8 mouse cellular contexts compared by ENCODE assay signal in genomic region chr1:86531547-86532321, GRCm38 (mm10). TPM values are rescaled to one million over a fixed set of nuclear protein-coding genes. Genes with fewer than 3 reads are reported as not detected.
DNase-seq lines count a peak whose midpoint lies in the region; ATAC-seq lines count a peak whose summit lies in the region.

No protein-coding gene starts in this region.

- H3K4me1 ChIP-seq in heart, embryonic 15.5 days (replicated peaks) = peaks cover 34% of the 10 kb centered on the region
- H3K4me1 ChIP-seq in hindbrain, embryonic 11.5 days (replicated peaks; ENCODE audit: control insufficient read depth, insufficient read depth, low read length) = peaks cover 6% of the 10 kb centered on the region
- peaks cover 30% of the 10 kb centered on the region for H3K4me1 ChIP-seq in limb, embryonic 15.5 days

- H3K27ac ChIP-seq in heart, embryonic 15.5 days = peak overlapping the region; percentile 53
- H3K27ac ChIP-seq in hindbrain, embryonic 11.5 days (ENCODE audit: low read depth, low read length) = peak overlapping the region; percentile 58
- H3K27ac ChIP-seq in limb, embryonic 15.5 days = peak overlapping the region; percentile 39

- DNase-seq in heart, postnatal 10 days = no peak
- peak; percentile 15 for DNase-seq in Muller cell, postnatal 12 days (ENCODE audit: inconsistent ontology term)
- peak; percentile 69 for DNase-seq in hindbrain, embryonic 11.5 days (ENCODE audit: low spot score)
- peak; percentile 81 for DNase-seq in retina, postnatal 1 day
- no peak for DNase-seq in gastrocnemius, postnatal 10 days
- no peak for DNase-seq in adrenal gland, postnatal 36 days

- H3K9ac ChIP-seq in heart, embryonic 15.5 days = peak overlapping the region; percentile 2; the same call in 1 of the 2 replicates
- H3K9ac ChIP-seq in hindbrain, embryonic 11.5 days (ENCODE audit: low read depth, low read length) = peak overlapping the region; percentile 37; the same call in 1 of the 2 replicates
- H3K9ac ChIP-seq in limb, embryonic 15.5 days = no peak overlapping the region

- H3K27me3 ChIP-seq in heart, embryonic 15.5 days = no peaks in the 10 kb centered on the region
- H3K27me3 ChIP-seq in hindbrain, embryonic 11.5 days (ENCODE audit: control insufficient read depth, insufficient read depth, low read length) = no peaks in the 10 kb centered on the region
- no peaks in the 10 kb centered on the region for H3K27me3 ChIP-seq in limb, embryonic 15.5 days

- no peak for ATAC-seq in heart, embryonic 15.5 days (replicated peaks; ENCODE audit: insufficient number of reproducible peaks, insufficient read depth, low FRiP score, low read depth)
- ATAC-seq in hindbrain, embryonic 11.5 days (ENCODE audit: low FRiP score) = peak; percentile 60
- ATAC-seq in limb, embryonic 15.5 days (ENCODE audit: insufficient number of reproducible peaks, low FRiP score, low TSS enrichment, low read depth) = no peak; the same call in 1 of the 2 replicates

- H3K4me3 ChIP-seq in heart, embryonic 15.5 days = no peak overlapping the region
- H3K4me3 ChIP-seq in hindbrain, embryonic 11.5 days (ENCODE audit: low read depth, low read length) = 0 out of 2 replicates have a peak overlapping the region, but pooled peaks have one; percentile 8
- no peak overlapping the region for H3K4me3 ChIP-seq in limb, embryonic 15.5 days

- 11% methylated on average over 13 of the region's 13 CpGs for WGBS in heart, embryonic 15.5 days
- 7% methylated on average over 13 of the region's 13 CpGs for WGBS in hindbrain, embryonic 11.5 days
- 6% methylated on average over 13 of the region's 13 CpGs for WGBS in limb, embryonic 15.5 days

- no peaks in the 10 kb centered on the region for H3K9me3 ChIP-seq in heart, embryonic 15.5 days (replicated peaks)
- H3K9me3 ChIP-seq in hindbrain, embryonic 11.5 days (ENCODE audit: control insufficient read depth, low read length) = no peaks in the 10 kb centered on the region
- H3K9me3 ChIP-seq in limb, embryonic 15.5 days = no peaks in the 10 kb centered on the region

- H3K36me3 ChIP-seq in heart, embryonic 15.5 days = peaks cover 20% of the 10 kb centered on the region
- peaks cover 12% of the 10 kb centered on the region for H3K36me3 ChIP-seq in hindbrain, embryonic 11.5 days (ENCODE audit: control insufficient read depth, insufficient read depth, low read length)
- peaks cover 21% of the 10 kb centered on the region for H3K36me3 ChIP-seq in limb, embryonic 15.5 days

- H3K4me2 ChIP-seq in heart, embryonic 15.5 days = peak overlapping the region; percentile 32
- peak overlapping the region; percentile 17; the same call in 1 of the 2 replicates for H3K4me2 ChIP-seq in hindbrain, embryonic 11.5 days (replicated peaks; ENCODE audit: low read depth, low read length)
- 0 out of 2 replicates have a peak overlapping the region, but pooled peaks have one; percentile 15 for H3K4me2 ChIP-seq in limb, embryonic 15.5 days

- intact Hi-C loops in heart, postnatal 10 days (cut with DNase I) = loop anchor here (1.0 to 5.0 kb wide), 3 partner anchors 30 to 169 kb away; no protein-coding TSS in a partner anchor

RNA-seq across cellular contexts. Expression of gene Ptma, which starts 5.2 kb away (rescaled TPM):
- polyA plus RNA-seq in heart, embryonic 15.5 days (2015; fragmentation: Nextera tagmentation; extraction: Ambion mirVana) = 791 and 881 TPM in 2 replicates
- 100 to 1,000 TPM; 535 to 599 TPM for total RNA-seq in heart, postnatal 10 days (2021)
- polyA plus RNA-seq in hindbrain, embryonic 11.5 days (2014; fragmentation: Nextera tagmentation; extraction: Ambion mirVana) = 3,351 and 3,402 TPM in 2 replicates
- 1,783 and 2,088 TPM in 2 replicates for polyA plus RNA-seq in limb, embryonic 15.5 days (2015; fragmentation: Nextera tagmentation; extraction: Ambion mirVana)
- total RNA-seq in gastrocnemius, postnatal 10 days (2021) = 100 to 1,000 TPM; 358 to 428 TPM
- total RNA-seq in adrenal gland, postnatal 36 days (2021) = 100 to 1,000 TPM; 546 to 552 TPM

RNA-seq across cellular contexts. Expression of gene Pde6d, which starts 50.7 kb away (rescaled TPM):
- polyA plus RNA-seq in heart, embryonic 15.5 days (2015; fragmentation: Nextera tagmentation; extraction: Ambion mirVana) = 61.6 and 73.0 TPM in 2 replicates
- total RNA-seq in heart, postnatal 10 days (2021) = 10 to 100 TPM; 37.9 to 40.9 TPM
- polyA plus RNA-seq in hindbrain, embryonic 11.5 days (2014; fragmentation: Nextera tagmentation; extraction: Ambion mirVana) = 91.9 and 96.0 TPM in 2 replicates
- 65.5 and 66.5 TPM in 2 replicates for polyA plus RNA-seq in limb, embryonic 15.5 days (2015; fragmentation: Nextera tagmentation; extraction: Ambion mirVana)
- 10 to 100 TPM; 32.5 to 40.2 TPM for total RNA-seq in gastrocnemius, postnatal 10 days (2021)
- 10 to 100 TPM; 31.2 to 35.7 TPM for total RNA-seq in adrenal gland, postnatal 36 days (2021)

RNA-seq across cellular contexts. Expression of gene Cops7b, which starts 51.0 kb away (rescaled TPM):
- polyA plus RNA-seq in heart, embryonic 15.5 days (2015; fragmentation: Nextera tagmentation; extraction: Ambion mirVana) = 21.7 and 25.3 TPM in 2 replicates
- 10 to 100 TPM; 11.0 to 12.6 TPM for total RNA-seq in heart, postnatal 10 days (2021)
- polyA plus RNA-seq in hindbrain, embryonic 11.5 days (2014; fragmentation: Nextera tagmentation; extraction: Ambion mirVana) = 49.7 and 63.7 TPM in 2 replicates
- 36.0 and 36.6 TPM in 2 replicates for polyA plus RNA-seq in limb, embryonic 15.5 days (2015; fragmentation: Nextera tagmentation; extraction: Ambion mirVana)
- total RNA-seq in gastrocnemius, postnatal 10 days (2021) = 10 to 100 TPM; 10.5 to 12.6 TPM
- total RNA-seq in adrenal gland, postnatal 36 days (2021) = 10 to 100 TPM; 12.7 to 13.0 TPM

Comparison
In these comparisons a context has a peak if more than half of its experiments do, and no peak if none do; other contexts are left out.
1. DNase-seq: peak in Muller cell, postnatal 12 days (single experiment), hindbrain, embryonic 11.5 days (single experiment) and retina, postnatal 1 day (single experiment); none in heart, postnatal 10 days (0 of 2), gastrocnemius, postnatal 10 days (single experiment) and adrenal gland, postnatal 36 days (0 of 2).
2. Peak in every context shown above with its lines, with median percentiles within 50 percentile points of each other: H3K27ac ChIP-seq and H3K4me2 ChIP-seq.